Mouse (Mus musculus): Measurements from ENCODE around the gene Cpeb2. TPM values are rescaled to one million over a fixed set of nuclear protein-coding genes. Genes with fewer than 3 reads are reported as not detected.

Gene Cpeb2
- polyA plus RNA-seq, 1 experiment from 2014 or later, result 3.4 TPM

DNA sequence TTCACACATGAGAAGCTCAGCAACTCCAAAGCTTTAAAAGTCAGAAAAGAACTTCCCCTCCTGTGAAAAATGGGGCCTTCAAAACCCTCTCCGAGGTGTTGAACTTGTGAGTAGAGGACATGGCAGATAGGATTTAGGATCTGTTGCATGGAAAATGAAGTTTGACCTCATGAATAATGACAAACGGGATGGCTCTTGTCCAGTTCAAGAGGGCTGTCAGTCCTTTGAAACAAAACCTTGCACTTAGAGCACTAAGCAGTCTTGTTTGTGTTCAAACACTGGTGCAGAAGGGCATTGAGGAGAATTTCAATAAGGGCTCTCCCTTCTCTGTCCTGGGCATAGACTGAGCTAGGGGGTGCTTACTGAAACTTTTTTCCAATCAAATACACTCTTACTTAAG, 1.9 kb upstream of the Cpeb2 start:
- WGBS, result 61% methylated on average over 2 of the region's 2 CpGs
- peaks cover 17% of the 10 kb centered on the region for H3K27me3 ChIP-seq (ENCODE audit: insufficient read depth, poor library complexity, severe bottlenecking)
- H3K27ac ChIP-seq, result no peak overlapping the region
- DNase-seq (ENCODE audit: low spot score), result no peak
- no peaks in the 10 kb centered on the region for H3K9me3 ChIP-seq
- no peak overlapping the region for H3K4me3 ChIP-seq
- H3K4me1 ChIP-seq (replicated peaks), result peaks cover 11% of the 10 kb centered on the region
- H3K36me3 ChIP-seq, result no peaks in the 10 kb centered on the region

DNA sequence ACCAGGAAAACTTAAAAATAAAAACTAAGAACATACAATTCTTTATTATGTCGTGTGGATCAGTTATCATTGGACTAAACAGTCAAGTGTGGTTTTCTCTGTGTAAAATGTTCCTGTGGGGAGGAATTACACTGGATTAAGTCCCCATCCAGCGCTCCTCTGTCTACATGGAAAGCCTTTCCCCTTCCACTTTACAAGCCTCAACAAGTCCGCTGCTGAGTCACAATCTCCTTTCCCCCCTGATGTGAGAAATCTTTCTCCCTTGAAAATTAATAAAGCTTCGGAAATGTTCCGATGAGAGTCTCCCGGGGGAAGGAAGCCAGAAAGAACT, 856 bp upstream of the Cpeb2 start:
- H3K4me1 ChIP-seq (replicated peaks), result peaks cover 12% of the 10 kb centered on the region
- H3K9me3 ChIP-seq, result no peaks in the 10 kb centered on the region
- WGBS, result 7% methylated on average over 6 of the region's 6 CpGs
- DNase-seq (ENCODE audit: low spot score), result no peak
- H3K36me3 ChIP-seq, result no peaks in the 10 kb centered on the region
- peaks cover 18% of the 10 kb centered on the region for H3K27me3 ChIP-seq (ENCODE audit: insufficient read depth, poor library complexity, severe bottlenecking)
- peak overlapping the region; percentile 90 for H3K4me3 ChIP-seq
- peak overlapping the region; percentile 95 for H3K27ac ChIP-seq

DNA sequence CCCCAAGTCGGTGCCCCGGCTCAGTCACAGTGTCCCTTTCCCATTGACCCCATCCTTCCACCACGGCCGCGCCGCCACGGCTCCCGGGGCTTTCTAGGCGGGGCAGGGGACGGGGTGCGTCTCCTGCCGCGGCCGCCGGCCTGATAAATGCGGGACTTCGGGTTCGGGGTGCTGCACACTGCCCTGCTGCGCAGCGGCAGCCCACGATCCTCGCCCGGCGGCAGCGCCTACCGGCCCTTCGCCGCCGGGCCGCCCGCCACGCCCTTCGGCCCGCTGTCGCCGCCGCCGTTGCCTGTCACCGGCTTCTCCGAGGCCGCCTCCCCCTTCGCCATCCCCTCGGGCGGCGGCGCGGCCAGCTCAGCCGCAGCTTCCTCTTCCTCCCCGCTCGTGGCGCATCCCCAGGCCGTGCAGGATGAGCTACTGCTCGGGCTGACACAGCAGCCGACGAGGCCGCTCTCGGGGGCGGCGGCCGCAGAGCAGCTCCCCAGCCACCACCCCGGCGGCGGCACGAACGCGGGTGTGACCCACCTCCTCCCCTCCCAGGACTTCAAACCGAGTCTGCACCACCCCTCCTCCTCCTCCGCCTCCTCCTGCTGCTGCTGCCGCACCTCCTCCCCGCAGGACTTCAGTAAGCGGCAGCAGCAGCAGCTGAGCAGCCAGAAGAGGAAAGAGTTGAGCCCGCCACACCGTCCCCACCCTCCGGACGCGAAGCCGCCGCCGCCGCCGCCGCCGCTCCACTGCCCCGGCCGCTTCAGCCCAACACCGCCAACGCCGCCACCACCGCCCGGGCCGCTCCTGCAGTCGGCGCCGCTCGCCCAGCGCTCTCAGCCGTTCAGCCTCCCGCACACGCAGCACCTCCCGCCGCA, 579 bp downstream of the Cpeb2 start:
- WGBS, result under 1% methylated on average over 93 of the region's 101 CpGs
- H3K27ac ChIP-seq, result peak overlapping the region; percentile 95
- H3K9me3 ChIP-seq, result no peaks in the 10 kb centered on the region
- DNase-seq (ENCODE audit: low spot score), result peak; percentile 78
- peaks cover 12% of the 10 kb centered on the region for H3K4me1 ChIP-seq (replicated peaks)
- peaks cover 18% of the 10 kb centered on the region for H3K27me3 ChIP-seq (ENCODE audit: insufficient read depth, poor library complexity, severe bottlenecking)
- peak overlapping the region; percentile 90 for H3K4me3 ChIP-seq
- H3K36me3 ChIP-seq, result no peaks in the 10 kb centered on the region

DNA sequence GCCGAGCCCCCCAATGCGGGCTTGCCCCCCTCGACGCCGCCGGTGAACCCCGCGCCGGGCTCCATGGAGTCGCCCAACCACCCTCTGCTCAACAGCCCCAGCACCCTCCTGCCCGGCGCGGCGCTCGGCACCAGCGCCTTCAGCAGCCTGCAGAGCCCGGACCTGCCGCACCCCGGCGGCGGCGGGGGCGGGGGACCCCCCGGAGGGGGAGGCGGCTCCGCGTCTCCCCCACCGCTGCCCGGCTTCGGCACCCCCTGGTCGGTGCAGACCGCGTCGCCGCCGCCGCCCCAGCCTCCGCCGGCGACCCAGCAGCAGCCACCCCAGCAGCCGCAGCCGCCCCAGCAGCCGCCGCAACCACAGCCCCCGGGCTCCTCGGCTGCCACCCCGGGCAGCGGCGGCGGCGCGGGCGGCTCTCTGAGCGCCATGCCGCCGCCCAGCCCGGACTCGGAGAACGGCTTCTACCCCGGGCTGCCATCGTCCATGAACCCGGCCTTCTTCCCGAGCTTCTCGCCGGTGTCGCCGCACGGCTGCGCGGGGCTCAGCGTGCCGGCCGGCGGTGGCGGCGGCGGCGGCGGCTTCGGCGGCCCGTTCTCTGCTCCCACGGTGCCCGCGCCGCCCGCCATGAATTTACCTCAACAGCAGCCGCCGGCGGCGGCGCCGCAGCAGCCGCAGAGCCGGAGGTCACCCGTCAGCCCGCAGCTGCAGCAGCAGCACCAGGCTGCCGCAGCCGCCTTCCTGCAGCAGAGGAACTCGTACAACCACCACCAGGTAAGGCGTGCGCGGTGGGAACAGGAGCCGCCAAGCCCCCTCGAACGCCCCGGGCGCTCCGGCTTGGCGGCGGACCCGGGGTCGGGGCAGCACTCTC, 1.6 kb downstream of the Cpeb2 start:
- under 1% methylated on average over 113 of the region's 113 CpGs for WGBS
- Histone ChIP-seq H3K4me3 (peak overlapping the region; percentile 90), H3K4me1 (replicated peaks) (peaks cover 12% of the 10 kb centered on the region), H3K9me3 (no peaks in the 10 kb centered on the region), H3K36me3 (no peaks in the 10 kb centered on the region), H3K27me3 (ENCODE audit: insufficient read depth, poor library complexity, severe bottlenecking) (peaks cover 18% of the 10 kb centered on the region), H3K27ac (peak overlapping the region; percentile 95)
- peak; percentile 64 for DNase-seq (ENCODE audit: low spot score)

DNA sequence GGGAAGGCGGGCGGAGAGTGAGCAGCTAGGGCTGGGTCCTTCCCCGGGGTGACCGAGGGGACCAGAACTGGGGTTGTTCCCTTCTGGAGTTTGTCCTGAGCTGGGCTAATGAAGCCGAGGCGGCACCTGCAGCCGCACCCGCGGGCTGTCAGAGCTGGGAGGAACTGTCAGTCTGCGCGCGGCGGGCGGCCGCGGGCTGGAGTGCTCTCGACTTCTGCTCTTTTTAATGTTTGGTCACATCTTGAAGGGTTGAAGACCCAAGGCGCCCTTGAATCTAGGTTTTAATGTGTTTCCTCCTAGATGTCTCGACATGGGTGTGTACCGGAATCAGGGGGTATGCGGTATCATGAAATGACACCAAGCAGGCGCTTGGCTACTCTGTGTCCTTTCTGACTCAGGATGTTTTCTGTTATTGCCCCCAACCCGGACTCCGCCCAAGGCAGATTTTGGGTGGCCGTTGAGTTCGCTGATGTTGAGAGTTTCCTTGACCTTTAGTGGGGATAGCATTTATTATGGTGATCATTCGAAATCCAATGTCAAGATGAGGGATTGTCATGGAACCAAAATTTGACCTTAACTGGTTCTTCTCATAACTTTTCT, 2.3 kb downstream of the Cpeb2 start:
- Histone ChIP-seq H3K4me1 (replicated peaks) (peaks cover 12% of the 10 kb centered on the region), H3K9me3 (no peaks in the 10 kb centered on the region), H3K36me3 (no peaks in the 10 kb centered on the region), H3K4me3 (peak overlapping the region; percentile 90), H3K27ac (peak overlapping the region; percentile 95), H3K27me3 (ENCODE audit: insufficient read depth, poor library complexity, severe bottlenecking) (peaks cover 15% of the 10 kb centered on the region)
- DNase-seq (ENCODE audit: low spot score), result no peak
- 3% methylated on average over 27 of the region's 27 CpGs for WGBS

DNA sequence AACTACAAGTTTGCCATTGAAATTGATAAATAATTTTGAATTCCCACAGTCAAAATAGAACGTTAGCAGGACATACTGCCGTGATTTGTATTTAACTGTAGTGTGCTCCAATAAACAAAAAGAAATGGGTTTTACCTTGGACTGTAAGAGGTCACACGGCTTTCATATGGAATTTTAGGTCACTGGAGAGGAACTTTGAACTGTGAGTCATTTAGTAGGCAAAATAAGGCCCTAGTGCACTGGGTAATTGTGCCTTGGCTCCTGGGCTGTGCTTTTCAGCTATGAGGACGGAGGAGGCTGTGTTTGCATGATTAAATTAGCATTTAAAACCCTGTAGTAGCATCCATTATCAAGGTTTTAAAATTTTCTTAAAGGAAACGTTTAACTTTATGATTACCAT, 3.0 kb downstream of the Cpeb2 start:
- Histone ChIP-seq H3K9me3 (no peaks in the 10 kb centered on the region), H3K4me3 (peak overlapping the region; percentile 90), H3K36me3 (no peaks in the 10 kb centered on the region), H3K4me1 (replicated peaks) (peaks cover 12% of the 10 kb centered on the region), H3K27ac (no peak overlapping the region), H3K27me3 (ENCODE audit: insufficient read depth, poor library complexity, severe bottlenecking) (peaks cover 11% of the 10 kb centered on the region)
- no peak for DNase-seq (ENCODE audit: low spot score)
- 36% methylated on average over 5 of the region's 5 CpGs for WGBS

DNA sequence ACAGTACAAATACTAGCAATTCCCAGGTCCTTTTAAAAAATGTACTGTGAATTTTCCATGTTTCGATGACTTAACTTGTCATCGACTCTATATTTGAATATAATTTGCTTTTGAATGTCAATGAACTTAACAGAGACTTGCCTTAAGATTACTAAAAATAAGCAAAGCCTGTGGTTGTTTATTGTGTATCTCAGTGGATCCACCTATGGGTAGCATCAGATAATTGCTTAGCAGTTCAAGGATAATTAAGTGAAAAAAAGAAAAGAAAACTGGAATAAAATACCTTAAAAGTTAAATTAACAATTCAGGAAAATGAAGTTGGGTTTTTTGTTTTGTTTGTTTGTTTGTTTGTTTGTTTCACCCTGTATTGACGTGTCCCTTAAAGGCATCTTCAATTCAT, 3.5 kb downstream of the Cpeb2 start:
- Histone ChIP-seq H3K27me3 (ENCODE audit: insufficient read depth, poor library complexity, severe bottlenecking) (peaks cover 7% of the 10 kb centered on the region; the same call in 1 of the 2 replicates), H3K27ac (no peak overlapping the region), H3K36me3 (no peaks in the 10 kb centered on the region), H3K4me1 (replicated peaks) (peaks cover 12% of the 10 kb centered on the region), H3K4me3 (no peak overlapping the region; the same call in 1 of the 2 replicates), H3K9me3 (no peaks in the 10 kb centered on the region)
- DNase-seq (ENCODE audit: low spot score), result no peak
- 75% methylated on average over 3 of the region's 3 CpGs for WGBS

- Histone ChIP-seq H3K27ac (no peak overlapping the region), H3K9me3 (no peaks in the 10 kb centered on the region), H3K4me1 (replicated peaks) (peaks cover 12% of the 10 kb centered on the region), H3K27me3 (ENCODE audit: insufficient read depth, poor library complexity, severe bottlenecking) (peaks cover 4% of the 10 kb centered on the region; the same call in 1 of the 2 replicates), H3K4me3 (no peak overlapping the region), H3K36me3 (no peaks in the 10 kb centered on the region)
- DNase-seq (ENCODE audit: low spot score), result no peak
- WGBS, result 66% methylated on average over 12 of the region's 12 CpGs
Observed at GRCm38 (mm10) chr5:43237238-43237637, 4.3 kb downstream of the Cpeb2 start.

- H3K9me3 ChIP-seq, result no peaks in the 10 kb centered on the region
- peaks cover 4% of the 10 kb centered on the region; the same call in 1 of the 2 replicates for H3K27me3 ChIP-seq (ENCODE audit: insufficient read depth, poor library complexity, severe bottlenecking)
- H3K36me3 ChIP-seq, result no peaks in the 10 kb centered on the region
- no peak for DNase-seq (ENCODE audit: low spot score)
- WGBS, result 82% methylated on average over 6 of the region's 6 CpGs
- H3K4me1 ChIP-seq (replicated peaks), result peaks cover 12% of the 10 kb centered on the region
- H3K27ac ChIP-seq, result no peak overlapping the region
- H3K4me3 ChIP-seq, result no peak overlapping the region
Observed at GRCm38 (mm10) chr5:43239141-43239835, 6.3 kb downstream of the Cpeb2 start.

DNA sequence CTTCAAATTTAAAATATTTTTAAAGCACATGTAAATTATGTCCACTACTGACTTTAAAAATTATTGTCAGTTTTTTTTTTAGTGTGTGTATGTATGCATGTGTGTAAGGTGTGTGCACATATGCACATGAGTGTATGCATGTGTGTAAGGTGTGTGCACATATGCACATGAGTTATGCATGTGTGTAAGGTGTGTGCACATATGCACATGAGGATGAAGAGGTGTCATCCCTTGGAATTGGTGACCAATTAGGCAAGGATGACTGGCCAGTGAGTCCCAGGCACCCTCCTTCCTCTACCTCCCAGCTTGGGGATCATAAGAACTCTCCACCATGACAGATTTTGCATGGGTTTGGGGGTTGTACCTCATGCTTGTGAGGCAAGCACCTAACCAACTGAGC, 7.8 kb downstream of the Cpeb2 start:
- Histone ChIP-seq H3K36me3 (0 out of 2 replicates have a peak, but pooled peaks cover 5% of the 10 kb centered on the region), H3K4me3 (no peak overlapping the region), H3K27me3 (ENCODE audit: insufficient read depth, poor library complexity, severe bottlenecking) (peaks cover 4% of the 10 kb centered on the region; the same call in 1 of the 2 replicates), H3K9me3 (no peaks in the 10 kb centered on the region), H3K27ac (no peak overlapping the region), H3K4me1 (replicated peaks) (peaks cover 4% of the 10 kb centered on the region)
- no peak for DNase-seq (ENCODE audit: low spot score)

- Histone ChIP-seq H3K36me3 (peaks cover 5% of the 10 kb centered on the region; the same call in 1 of the 2 replicates), H3K27ac (no peak overlapping the region), H3K4me3 (no peak overlapping the region), H3K4me1 (replicated peaks) (no peaks in the 10 kb centered on the region), H3K9me3 (no peaks in the 10 kb centered on the region), H3K27me3 (ENCODE audit: insufficient read depth, poor library complexity, severe bottlenecking) (no peaks in the 10 kb centered on the region)
- no peak for DNase-seq (ENCODE audit: low spot score)
- 87% methylated on average over 8 of the region's 8 CpGs for WGBS
Observed at GRCm38 (mm10) chr5:43246236-43246635, 13.3 kb downstream of the Cpeb2 start.

DNA sequence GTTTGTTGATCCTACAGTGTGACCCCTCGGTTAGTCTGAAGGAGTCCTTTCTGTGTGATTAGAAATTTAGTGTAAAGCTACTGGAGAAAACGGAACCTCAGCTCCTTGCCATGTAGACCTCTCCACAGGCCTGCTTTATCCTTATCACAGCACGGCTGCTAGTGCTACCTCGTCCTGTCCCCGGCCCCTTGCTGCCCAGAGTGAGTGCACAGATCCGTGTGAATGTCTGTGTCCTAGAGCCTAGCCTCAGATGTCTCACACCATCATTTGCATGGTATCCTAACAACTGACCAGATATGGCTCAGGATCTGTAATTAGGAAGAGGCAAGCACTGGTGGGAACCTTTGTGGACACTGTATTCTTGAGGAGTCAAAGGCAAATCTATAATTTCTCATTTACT, 14.0 kb downstream of the Cpeb2 start:
- Histone ChIP-seq H3K9me3 (no peaks in the 10 kb centered on the region), H3K4me3 (no peak overlapping the region), H3K27ac (no peak overlapping the region), H3K4me1 (replicated peaks) (no peaks in the 10 kb centered on the region), H3K36me3 (peaks cover 5% of the 10 kb centered on the region; the same call in 1 of the 2 replicates), H3K27me3 (ENCODE audit: insufficient read depth, poor library complexity, severe bottlenecking) (no peaks in the 10 kb centered on the region)
- no peak for DNase-seq (ENCODE audit: low spot score)
- 82% methylated on average over 6 of the region's 6 CpGs for WGBS
